Mouse (Mus musculus) urinary bladder, postnatal 4 days (tissue): Measurements from ENCODE around the gene Myo1e.

Source experiments
- DNase-seq, 2 experiments: peaks; one replicate each; pipeline ENCODE4 v3.0.0; 2021 to 2022; ENCODE audit warnings: low spot score in 2 of 2

Myo1e gene

GRCm38 (mm10) chr9:70207151-70207831 is at the start of gene Myo1e:
Myo1e (plus strand) TSS chr9:70207350.
- DNase-seq = peak; percentile 85 to 86

DNA sequence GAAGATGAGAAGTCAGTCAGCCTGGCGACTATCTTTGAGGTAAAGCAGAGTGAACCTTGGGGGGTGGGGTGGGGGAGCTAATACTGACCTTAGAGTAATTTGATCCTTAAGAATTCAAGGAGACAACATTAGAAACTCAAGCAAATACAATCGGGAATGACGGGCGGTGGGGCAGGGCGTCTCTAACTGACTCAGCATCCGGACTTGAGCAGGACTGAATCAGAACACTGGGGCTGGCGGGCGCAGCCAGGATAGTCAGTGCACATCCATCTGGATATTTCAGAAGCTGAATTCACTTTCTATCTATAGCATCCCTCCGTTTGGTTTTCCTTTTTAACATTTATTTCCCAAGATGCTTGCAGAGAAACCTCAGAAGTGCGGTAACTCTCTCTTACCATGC is 47.1 kb upstream of the Myo1e start:
- no peak for DNase-seq

DNA sequence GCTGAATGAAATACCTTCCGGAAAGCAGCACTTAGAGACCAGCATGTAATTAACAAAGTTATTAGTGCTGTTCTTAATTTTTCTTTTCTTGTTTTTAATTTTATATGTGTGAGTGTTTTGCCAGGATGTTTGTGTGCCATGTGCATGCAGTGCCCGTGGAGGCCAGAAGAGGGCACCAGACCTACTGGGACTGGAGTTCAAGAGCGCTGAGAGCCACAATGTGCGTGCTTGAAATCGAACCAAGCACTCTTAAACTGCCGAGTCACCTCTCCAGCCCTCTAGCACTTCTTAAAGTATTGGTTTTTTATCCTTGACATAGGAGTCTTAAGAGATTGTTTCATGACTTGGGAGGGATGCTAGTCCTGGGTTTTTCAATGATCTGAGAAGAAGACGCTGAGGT is 38.2 kb upstream of the Myo1e start:
- no peak for DNase-seq

GRCm38 (mm10) chr9:70174291-70174848 is 32.8 kb upstream of the Myo1e start:
- no peak for DNase-seq

DNA sequence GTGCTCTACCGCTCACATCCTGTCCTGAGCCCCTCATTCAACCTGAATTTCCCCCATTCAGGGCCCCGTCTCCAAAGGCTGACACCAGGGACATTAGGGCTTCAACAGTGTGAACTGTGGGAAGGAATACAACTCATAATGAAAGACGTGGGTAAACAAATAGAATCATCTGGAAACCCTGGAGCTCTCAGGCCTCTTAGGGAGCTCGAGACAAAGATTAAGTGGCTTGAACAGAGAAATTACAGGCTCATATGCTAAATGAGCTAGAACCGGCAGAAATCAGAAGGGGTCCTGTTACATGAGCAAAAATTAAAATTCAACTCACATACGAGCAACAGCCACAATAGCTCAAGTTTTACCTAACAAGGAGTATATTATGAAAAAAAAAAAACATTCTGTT is 32.3 kb upstream of the Myo1e start:
- DNase-seq = no peak

GRCm38 (mm10) chr9:70176291-70176690 is 30.9 kb upstream of the Myo1e start:
- DNase-seq = no peak

GRCm38 (mm10) chr9:70181719-70182118 is 25.4 kb upstream of the Myo1e start:
- DNase-seq = no peak

DNA sequence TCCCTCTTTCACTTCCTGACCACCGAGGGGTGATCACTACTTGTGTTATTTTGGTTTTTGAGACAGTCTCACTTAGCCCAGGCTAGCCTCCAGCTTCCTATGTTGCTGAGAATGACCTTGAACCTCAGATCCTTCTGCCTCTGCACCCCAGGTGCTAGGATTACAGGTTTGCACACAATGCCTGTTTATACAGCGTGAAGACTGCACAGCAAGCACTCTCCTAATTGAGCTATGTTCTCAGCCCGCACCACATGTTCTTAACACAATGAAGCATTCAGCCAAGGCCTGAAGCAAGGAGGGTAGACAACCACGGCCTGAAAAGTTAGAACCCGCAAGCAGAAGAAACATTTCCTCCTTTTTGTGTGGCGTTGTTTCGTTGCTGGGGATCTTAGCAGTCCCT is 24.5 kb upstream of the Myo1e start:
- no peak for DNase-seq

DNA sequence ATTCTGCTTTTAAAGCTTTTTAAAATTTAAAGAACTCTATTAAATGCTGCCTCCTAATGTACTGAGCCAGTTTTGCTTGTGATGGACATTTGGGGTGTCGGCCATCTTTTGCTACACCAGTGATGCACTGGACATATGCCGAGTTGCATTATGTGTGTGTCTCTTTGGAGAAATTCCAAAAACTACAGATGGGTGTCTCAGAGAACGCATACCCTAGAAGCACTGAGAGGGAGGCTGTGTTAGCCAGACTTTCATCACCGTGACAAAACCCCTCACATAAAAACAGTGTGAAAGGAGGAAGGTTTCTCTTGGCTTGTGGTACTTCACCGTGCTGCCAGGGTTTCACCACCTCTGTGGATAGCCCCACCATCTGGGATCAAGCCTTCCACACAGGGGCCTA is 14.8 kb upstream of the Myo1e start:
- DNase-seq = no peak

DNA sequence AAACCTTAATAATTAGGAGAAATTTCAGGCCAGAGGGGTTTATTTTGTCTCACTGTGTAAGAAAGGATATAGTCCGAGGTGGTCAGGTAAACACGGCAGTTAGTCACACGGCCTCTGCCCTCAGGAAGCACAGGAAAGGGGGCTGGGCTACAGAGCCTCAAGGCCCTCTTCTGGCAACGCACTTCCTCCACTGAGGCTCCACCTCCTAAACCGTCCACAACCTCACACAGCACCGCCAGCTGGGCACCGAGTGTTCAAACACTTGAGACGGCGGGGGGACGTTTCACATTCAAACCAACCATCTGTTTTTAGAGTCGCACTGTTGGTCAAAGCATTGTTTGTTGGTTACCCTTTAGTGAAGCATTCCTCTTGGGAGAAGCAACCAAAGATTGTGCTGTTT is 12.5 kb upstream of the Myo1e start:
- DNase-seq = no peak

GRCm38 (mm10) chr9:70196956-70197659 is 10.0 kb upstream of the Myo1e start:
- DNase-seq = no peak

- no peak for DNase-seq
Measured at GRCm38 (mm10) chr9:70197992-70198391, 9.2 kb upstream of the Myo1e start.

- peak in 1 of 2 experiments; percentile 68 for DNase-seq
Measured at GRCm38 (mm10) chr9:70202753-70203152, 4.4 kb upstream of the Myo1e start.

DNA sequence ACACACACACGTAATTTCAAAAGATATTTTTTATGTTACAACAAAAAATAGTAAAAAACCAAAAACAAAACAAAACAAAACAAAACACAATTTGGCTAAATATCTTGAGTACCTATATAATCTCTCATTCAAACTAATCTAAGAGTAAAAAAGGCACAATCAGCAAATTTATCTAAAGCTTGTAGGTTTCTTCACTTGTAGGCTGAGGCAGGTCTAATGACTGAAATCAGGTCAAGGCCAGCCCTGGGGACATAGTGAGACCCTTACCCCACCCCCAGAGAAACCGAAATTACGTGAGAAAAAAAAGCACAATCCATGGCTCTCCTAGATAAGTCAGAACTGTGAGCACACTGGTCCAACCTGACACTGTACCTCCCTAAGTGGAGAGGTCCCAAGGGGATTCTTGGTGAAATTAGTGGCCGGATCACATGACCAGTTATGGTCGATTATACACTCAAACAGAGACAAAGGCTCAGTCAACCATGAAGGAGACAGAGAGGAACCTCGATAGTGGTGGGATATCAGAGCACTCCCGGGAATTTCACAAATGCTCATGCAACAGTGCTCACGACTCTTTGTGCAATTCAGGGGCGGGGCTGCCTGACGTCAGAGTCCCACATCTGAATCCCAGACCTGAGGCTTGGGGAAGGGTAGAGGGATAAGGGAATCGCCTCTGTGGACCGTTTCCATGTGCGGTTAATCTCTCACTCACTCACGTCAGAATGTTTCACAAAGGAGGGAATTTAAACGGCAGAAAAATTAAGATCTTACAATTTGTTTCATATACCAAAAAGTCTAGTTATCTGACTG is 3.7 kb upstream of the Myo1e start:
- DNase-seq = no peak

GRCm38 (mm10) chr9:70207981-70208521 is 901 bp downstream of the Myo1e start:
- DNase-seq = no peak

DNA sequence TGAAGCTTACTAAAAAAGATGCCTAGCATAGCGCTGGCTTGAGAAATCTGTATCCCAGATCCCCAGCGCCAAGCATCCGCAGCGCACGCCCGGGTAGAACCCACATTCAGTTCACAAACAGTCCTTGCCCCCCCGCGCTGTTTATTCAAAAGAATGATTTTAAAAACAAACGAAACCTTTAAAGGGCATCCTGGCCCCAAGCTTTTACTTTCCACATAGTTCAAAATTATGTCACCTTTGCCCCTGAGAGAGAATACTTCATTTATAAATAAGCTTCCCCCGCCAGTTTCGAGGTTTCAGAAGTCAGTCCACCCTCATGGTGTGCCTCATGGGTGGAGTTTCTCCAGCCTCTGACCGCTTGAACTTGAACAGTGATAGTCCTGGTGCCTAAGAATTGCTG is 1.6 kb downstream of the Myo1e start:
- no peak for DNase-seq

- no peak for DNase-seq
Measured at GRCm38 (mm10) chr9:70209296-70210049, 2.3 kb downstream of the Myo1e start.

GRCm38 (mm10) chr9:70211638-70212037 is 4.5 kb downstream of the Myo1e start:
- no peak for DNase-seq

DNA sequence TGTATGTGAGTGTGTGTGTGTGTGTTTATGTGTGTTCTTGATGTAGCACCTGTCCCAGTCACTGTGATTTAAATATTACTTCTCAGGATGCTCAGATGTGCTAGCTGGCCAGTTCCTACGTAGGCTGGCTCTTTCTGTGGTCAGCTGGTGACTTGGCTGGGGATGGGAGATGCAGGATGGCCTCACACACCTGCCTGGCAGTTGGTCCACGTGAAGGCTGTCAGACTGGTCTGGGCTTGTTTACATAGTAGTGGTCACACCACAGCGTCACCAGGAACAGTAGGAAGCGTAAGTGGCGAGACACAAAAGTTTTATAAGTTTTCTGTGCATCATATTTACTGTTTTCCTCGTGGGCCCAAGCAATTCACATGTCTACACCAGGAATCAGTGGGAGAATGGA is 9.4 kb downstream of the Myo1e start:
- DNase-seq = no peak

DNA sequence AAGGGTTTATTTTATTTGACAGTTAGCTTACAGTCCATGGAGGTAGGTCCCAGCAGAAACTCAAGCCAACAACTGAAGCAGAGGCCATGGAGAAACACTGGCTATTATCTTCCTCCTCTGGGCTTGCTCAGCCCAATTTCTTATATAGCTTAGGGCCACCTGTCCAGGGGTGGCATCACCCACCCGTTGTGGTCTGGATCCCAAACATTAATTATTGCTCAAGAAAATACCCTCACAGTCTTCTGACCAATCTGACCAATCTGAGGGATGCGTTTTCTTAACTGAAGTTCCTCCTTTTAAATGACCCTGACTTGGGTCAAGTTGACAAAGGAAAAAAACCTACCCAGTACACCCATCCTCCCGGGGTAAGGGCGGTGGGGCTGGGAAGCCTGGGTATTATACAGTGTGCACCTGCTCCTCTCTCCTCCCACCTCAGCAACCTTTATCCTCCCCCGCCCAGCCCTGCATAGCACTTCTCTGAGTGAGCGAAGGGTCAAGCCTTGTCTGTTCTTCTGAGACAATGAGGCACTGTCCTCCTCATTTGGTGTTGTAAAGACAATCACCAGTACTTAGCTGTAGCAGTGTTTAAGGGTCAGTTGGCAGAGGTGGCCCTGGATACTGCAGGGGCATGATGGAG is 12.3 kb downstream of the Myo1e start:
- no peak for DNase-seq
